Mouse (Mus musculus) ES-E14 (cell line): ENCODE results near the gene Hrh2. TPM values are rescaled to one million over a fixed set of nuclear protein-coding genes. Genes with fewer than 3 reads are reported as not detected.

Experiments
- DNase-seq: peaks from one replicate; pipeline ENCODE4 v3.0.0-alpha.2; 2013; ENCODE audit warnings: low read depth, low spot score
- H3K27ac ChIP-seq: 2 replicates; pipeline ENCODE4 v1.5.1; 2012; ENCODE audit warnings: low read depth, mild to moderate bottlenecking, low read length, moderate library complexity, mixed read lengths; ENCODE audit not compliant: poor library complexity, insufficient read depth, severe bottlenecking
- H3K36me3 ChIP-seq: 2 replicates; pipeline ENCODE4 v1.6.1; 2012; ENCODE audit warnings: mild to moderate bottlenecking, low read length, moderate library complexity, mixed read lengths; ENCODE audit not compliant: control insufficient read depth, poor library complexity, insufficient read depth, severe bottlenecking
- H3K4me1 ChIP-seq, 2 experiments: fragments of 150-350 bp in 1 of 2; sonication (generic) in 1 of 2; 2 replicates each; pipeline ENCODE4 v1.6.1; 2012; ENCODE audit warnings: low read length in 2 of 2, mild to moderate bottlenecking in 1 of 2, mixed read lengths in 1 of 2; ENCODE audit not compliant: control insufficient read depth in 2 of 2, insufficient read depth in 2 of 2, poor library complexity in 1 of 2
- H3K4me3 ChIP-seq, 2 experiments: fragments of 150-350 bp in 1 of 2; sonication (generic) in 1 of 2; 2 replicates each; pipeline ENCODE4 v1.5.1; 2012; ENCODE audit warnings: low read length in 2 of 2, low read depth in 1 of 2, mild to moderate bottlenecking in 1 of 2, mixed read lengths in 1 of 2; ENCODE audit not compliant: insufficient read depth in 1 of 2, poor library complexity in 1 of 2, severe bottlenecking in 1 of 2
- H3K9ac ChIP-seq: 2 replicates; pipeline ENCODE4 v1.6.1; 2012; ENCODE audit warnings: low read depth, mild to moderate bottlenecking, low read length, mixed read lengths; ENCODE audit not compliant: poor library complexity, insufficient read depth, severe bottlenecking
- H3K9me3 ChIP-seq: fragments of 150-350 bp; sonication (generic); 2 replicates; pipeline ENCODE4 v1.6.1; 2012; ENCODE audit warnings: low read depth, mild to moderate bottlenecking, low read length; ENCODE audit not compliant: control insufficient read depth, insufficient read depth
- CHD2 ChIP-seq: IDR thresholded peaks from 2 replicates; pipeline ENCODE4 v1.6.1; 2014; ENCODE audit warnings: mild to moderate bottlenecking, low read depth, low read length, inconsistent platforms
- HCFC1 ChIP-seq: IDR thresholded peaks from 2 replicates; pipeline ENCODE4 v1.6.1; 2012; ENCODE audit warnings: low read length, inconsistent platforms, borderline replicate concordance; ENCODE audit not compliant: insufficient read depth
- MAFK ChIP-seq: IDR thresholded peaks from 2 replicates; pipeline ENCODE4 v1.6.1; 2014; ENCODE audit warnings: mild to moderate bottlenecking, low read depth, low read length, inconsistent platforms; ENCODE audit not compliant: insufficient read depth
- ZC3H11A ChIP-seq: IDR thresholded peaks from 2 replicates; pipeline ENCODE4 v1.6.1; 2012; ENCODE audit warnings: low read depth, mild to moderate bottlenecking, inconsistent platforms, low read length, borderline replicate concordance
- ZNF384 ChIP-seq: IDR thresholded peaks from 2 replicates; pipeline ENCODE4 v1.6.1; 2012; ENCODE audit warnings: low read depth, low read length, inconsistent platforms
- in situ Hi-C, 2 experiments: fragments of 600-800 bp; cut with MboI; formaldehyde crosslinking; loops; one replicate each; pipeline ENCODE4 v1.15.1; 2025; ENCODE audit warnings: low sequenced_read_pairs in 2 of 2, inconsistent platforms in 1 of 2; ENCODE audit not compliant: unreplicated experiment in 2 of 2
- total RNA-seq: library from RNA; depleted of rRNA; stranded (reverse); fragments of 300-350 nt; gene quantifications from 2 replicates; pipeline ENCODE4 v1.2.3, GENCODE M21; 2012

Hrh2 gene
- total RNA-seq, 1 experiment: 0.62 TPM

DNA sequence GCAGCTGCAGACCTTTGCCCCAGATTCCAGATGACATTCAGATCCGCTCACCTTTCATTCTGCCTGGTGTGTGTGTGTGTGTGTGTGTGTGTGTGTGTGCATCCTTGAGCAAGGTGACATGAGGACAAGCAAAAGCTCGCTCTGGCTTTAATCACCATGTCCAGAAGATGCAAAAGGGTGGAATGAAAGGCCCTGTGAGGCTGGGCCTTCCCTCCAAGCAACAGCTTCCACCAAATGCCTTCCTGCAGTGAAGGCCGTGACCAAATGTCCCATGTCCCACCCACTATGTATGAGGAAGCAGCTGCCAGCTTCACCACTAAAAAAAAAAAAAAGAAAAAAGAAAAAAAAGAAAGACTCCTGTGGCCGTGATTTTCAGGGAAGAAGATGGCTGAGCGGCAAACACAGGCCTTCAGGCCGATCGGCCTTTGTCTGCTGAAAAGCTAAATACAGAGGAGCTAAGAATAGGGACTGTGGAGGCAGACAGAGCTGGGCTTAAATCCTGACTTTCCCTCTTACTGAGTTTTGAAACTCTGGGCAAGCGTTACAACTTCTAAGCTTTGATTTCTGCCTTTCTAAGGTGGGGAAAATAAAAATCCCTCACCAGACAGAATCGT is 14.3 kb downstream of the Hrh2 start:
- in situ Hi-C loops: no loop called here
- Histone ChIP-seq H3K36me3 (no peaks in the 10 kb centered on the region), H3K4me3 (no peak overlapping the region), H3K9ac (no peak overlapping the region), H3K9me3 (no peaks in the 10 kb centered on the region), H3K4me1 (peaks cover 0 to 2% of the 10 kb centered on the region in 2 experiments; a peak in 1 of 4 replicates), H3K27ac (no peak overlapping the region)
- TF ChIP-seq ZNF384 (no peak), MAFK (no peak), HCFC1 (no peak), CHD2 (no peak), ZC3H11A (no peak)
- no peak for DNase-seq

- TF ChIP-seq CHD2 (no peak), ZC3H11A (no peak), MAFK (no peak), HCFC1 (no peak), ZNF384 (no peak)
- peaks cover 4 to 11% of the 10 kb centered on the region in 2 experiments; a peak in 3 of 4 replicates for H3K4me1 ChIP-seq
- H3K4me3 ChIP-seq: no peak overlapping the region
- H3K36me3 ChIP-seq: peaks cover 2% of the 10 kb centered on the region; the same call in 1 of the 2 replicates
- H3K9ac ChIP-seq: no peak overlapping the region
- H3K27ac ChIP-seq: no peak overlapping the region
- no peak for DNase-seq
- H3K9me3 ChIP-seq: no peaks in the 10 kb centered on the region
- in situ Hi-C loops: no loop called here
These were observed 17.7 kb downstream of the Hrh2 start for GRCm38 (mm10) chr13:54209476-54210253.

DNA sequence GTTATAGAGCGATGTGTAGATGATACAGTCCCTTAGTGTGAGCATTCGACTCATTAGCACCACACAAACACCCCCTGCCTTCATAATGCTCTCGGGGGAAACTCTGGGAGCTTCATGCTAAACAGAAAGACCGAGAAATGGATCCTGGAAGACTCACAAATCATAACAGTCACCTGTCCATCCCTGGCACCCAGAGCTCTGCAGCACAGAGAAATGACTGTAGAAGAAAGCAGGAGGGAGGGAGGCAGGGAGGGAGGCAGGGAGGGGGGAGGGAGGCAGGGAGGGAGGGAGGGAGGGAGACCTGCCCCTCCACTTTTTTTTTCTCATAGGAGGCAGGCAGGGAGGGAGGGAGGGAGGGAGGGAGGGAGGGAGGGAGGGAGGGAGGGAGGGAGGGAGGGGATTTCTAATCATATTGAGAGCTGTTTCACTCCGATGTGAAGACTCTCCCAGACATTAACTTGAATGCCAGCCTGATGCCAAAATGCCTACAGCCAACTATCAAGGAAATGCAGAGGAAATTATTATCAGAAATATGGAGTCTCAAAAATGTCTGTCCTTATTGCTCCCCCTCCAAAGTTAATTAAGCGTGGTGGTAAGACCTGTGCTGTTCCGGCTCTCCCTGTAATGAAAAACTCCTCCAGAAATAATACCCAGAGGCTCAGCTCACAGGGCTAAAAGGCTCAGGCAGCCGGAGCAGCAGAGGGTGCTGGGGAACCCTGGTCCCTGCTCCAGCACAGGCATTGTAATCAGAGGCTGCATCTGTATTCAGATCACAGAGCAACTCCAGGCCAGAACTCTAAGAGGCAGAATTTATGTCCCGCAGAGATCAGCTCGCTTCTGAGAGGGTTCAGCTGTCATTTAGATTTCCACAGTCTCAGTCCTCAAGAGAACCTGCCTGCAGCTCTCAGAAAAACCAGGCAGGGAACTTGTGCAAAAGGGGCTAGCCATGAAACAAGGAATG is 19.9 kb downstream of the Hrh2 start:
- Histone ChIP-seq H3K27ac (no peak overlapping the region), H3K9me3 (no peaks in the 10 kb centered on the region), H3K36me3 (peaks cover 2% of the 10 kb centered on the region; the same call in 1 of the 2 replicates), H3K9ac (no peak overlapping the region), H3K4me1 (peaks cover 10 to 22% of the 10 kb centered on the region in 2 experiments), H3K4me3 (no peak overlapping the region)
- DNase-seq: no peak
- in situ Hi-C loops: no loop called here
- TF ChIP-seq ZC3H11A: no peak
- TF ChIP-seq MAFK: no peak
- TF ChIP-seq ZNF384: no peak
- no peak for TF ChIP-seq HCFC1
- TF ChIP-seq CHD2: no peak

GRCm38 (mm10) chr13:54212516-54212915 is 20.6 kb downstream of the Hrh2 start:
- Histone ChIP-seq H3K4me1 (peaks cover 11 to 28% of the 10 kb centered on the region in 2 experiments), H3K9me3 (no peaks in the 10 kb centered on the region), H3K36me3 (peaks cover 2% of the 10 kb centered on the region; the same call in 1 of the 2 replicates), H3K9ac (no peak overlapping the region), H3K4me3 (no peak overlapping the region), H3K27ac (no peak overlapping the region)
- in situ Hi-C loops: no loop called here
- TF ChIP-seq CHD2 (no peak), HCFC1 (no peak), ZNF384 (no peak), ZC3H11A (no peak), MAFK (no peak)
- DNase-seq: no peak
